In the genomic region with DNA sequence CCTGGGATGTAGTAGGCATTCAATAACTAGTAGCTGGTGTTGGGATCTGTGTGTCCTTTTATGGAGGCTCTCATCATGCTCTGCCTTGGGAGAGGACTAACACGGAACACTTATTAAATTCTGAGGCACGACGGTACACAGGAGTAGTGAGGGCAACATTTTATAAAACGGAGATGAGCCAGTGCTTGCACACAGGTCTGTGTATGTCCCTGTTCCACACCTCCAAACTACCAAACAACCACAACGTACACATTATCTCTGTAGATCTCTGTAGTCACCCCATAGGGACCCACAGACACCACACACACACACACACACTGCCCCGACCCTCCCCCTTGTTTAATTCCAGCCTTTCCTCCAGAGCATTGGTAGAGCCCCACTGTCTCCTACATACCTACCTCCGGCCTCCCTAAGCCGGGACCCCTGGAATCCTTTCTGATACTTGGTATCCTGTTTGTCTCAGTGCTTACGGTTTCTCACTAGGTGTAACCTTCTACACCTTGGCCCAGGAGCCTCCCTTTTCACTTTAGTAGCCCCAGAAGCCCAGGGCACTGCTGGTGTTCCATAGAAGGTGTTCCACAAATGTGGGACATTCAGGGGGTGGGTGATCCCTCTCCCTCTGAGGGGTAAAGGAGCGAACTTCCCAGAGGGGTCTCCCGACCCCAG, we compare ENCODE assay signal across 11 mouse cellular contexts. TPM values are rescaled to one million over a fixed set of nuclear protein-coding genes. Genes with fewer than 3 reads are reported as not detected.
A peak's percentile ranks its signal among the peaks of the same experiment; 100 is the strongest.
DNase-seq lines count a peak whose midpoint lies in the region; ATAC-seq and TF ChIP-seq lines count a peak whose summit lies in the region.
"Had no signal": no experiment of that assay in that cellular context is flagged by ENCODE, and none has a peak within 500 bp of the region (broad histone marks: within the 10 kb centered on the region; RNA-seq: fewer than 3 reads in every experiment).

No protein-coding gene starts in this region.

- no peak for ATAC-seq in heart, embryonic 15.5 days (replicated peaks; ENCODE audit: insufficient number of reproducible peaks, insufficient read depth, low FRiP score, low read depth)
- no peak for ATAC-seq in hindbrain, embryonic 14.5 days (ENCODE audit: low FRiP score)
- no peak for ATAC-seq in midbrain, postnatal 0 days (ENCODE audit: low FRiP score)

- peaks cover 75% of the 10 kb centered on the region for H3K27me3 ChIP-seq in heart, embryonic 15.5 days
- H3K27me3 ChIP-seq in hindbrain, embryonic 14.5 days (ENCODE audit: control insufficient read depth, insufficient read depth, low read length): no peaks in the 10 kb centered on the region
- peaks cover 7% of the 10 kb centered on the region; the same call in 1 of the 2 replicates for H3K27me3 ChIP-seq in midbrain, postnatal 0 days (ENCODE audit: insufficient read depth, low read length)

- H3K4me1 ChIP-seq in heart, embryonic 15.5 days (replicated peaks): peaks cover 9% of the 10 kb centered on the region
- peaks cover 26% of the 10 kb centered on the region for H3K4me1 ChIP-seq in hindbrain, embryonic 14.5 days (replicated peaks; ENCODE audit: control insufficient read depth, insufficient read depth, low read length)
- peaks cover 5% of the 10 kb centered on the region; the same call in 1 of the 2 replicates for H3K4me1 ChIP-seq in midbrain, postnatal 0 days (ENCODE audit: insufficient read depth, low read length)

- no peaks in the 10 kb centered on the region for H3K36me3 ChIP-seq in heart, embryonic 15.5 days
- H3K36me3 ChIP-seq in hindbrain, embryonic 14.5 days (replicated peaks; ENCODE audit: control insufficient read depth, insufficient read depth): no peaks in the 10 kb centered on the region
- H3K36me3 ChIP-seq in midbrain, postnatal 0 days (ENCODE audit: insufficient read depth, low read length): no peaks in the 10 kb centered on the region

- TF ChIP-seq CTCF in midbrain, postnatal 0 days (IDR thresholded peaks at IDR 0.05): no peak

- H3K4me2 ChIP-seq in heart, embryonic 15.5 days: peak overlapping the region; percentile 96
- H3K4me2 ChIP-seq in hindbrain, embryonic 14.5 days (replicated peaks): peak overlapping the region; percentile 79
- H3K4me2 ChIP-seq in midbrain, postnatal 0 days (ENCODE audit: low read depth, low read length, poor library complexity, severe bottlenecking): peak overlapping the region; percentile 85

- 48% methylated on average over 11 of the region's 11 CpGs for WGBS in heart, embryonic 15.5 days
- 59% methylated on average over 11 of the region's 11 CpGs for WGBS in hindbrain, embryonic 14.5 days
- WGBS in midbrain, postnatal 0 days: 55% methylated on average over 11 of the region's 11 CpGs

- DNase-seq in heart, postnatal 4 days: no peak
- DNase-seq in cerebellum, postnatal 10 days: peak; percentile 47 to 64
- no peak for DNase-seq in hindbrain, embryonic 14.5 days (ENCODE audit: low spot score)
- DNase-seq in midbrain, postnatal 0 days (ENCODE audit: low spot score): no peak
- no peak for DNase-seq in embryo, embryonic 10.5 days (ENCODE audit: low spot score)
- DNase-seq in ovary, adult 18-20 months (ENCODE audit: low spot score): no peak
- no peak for DNase-seq in spleen, adult 18-20 months

- no peak overlapping the region for H3K9ac ChIP-seq in heart, embryonic 15.5 days
- peak overlapping the region; percentile 96 for H3K9ac ChIP-seq in hindbrain, embryonic 14.5 days
- peak overlapping the region; percentile 98 for H3K9ac ChIP-seq in midbrain, postnatal 0 days (replicated peaks; ENCODE audit: low read length, poor library complexity, severe bottlenecking)

- peak overlapping the region; percentile 55 for H3K4me3 ChIP-seq in heart, embryonic 15.5 days
- H3K4me3 ChIP-seq in hindbrain, embryonic 14.5 days (replicated peaks; ENCODE audit: low read length): peak overlapping the region; percentile 48
- H3K4me3 ChIP-seq in midbrain, postnatal 0 days (ENCODE audit: low read depth, low read length): peak overlapping the region; percentile 89

- H3K27ac ChIP-seq in heart, embryonic 15.5 days: no peak overlapping the region
- H3K27ac ChIP-seq in hindbrain, embryonic 14.5 days: peak overlapping the region; percentile 93; the same call in 1 of the 2 replicates
- peak overlapping the region; percentile 94 for H3K27ac ChIP-seq in midbrain, postnatal 0 days (ENCODE audit: low read depth, low read length)

- no peaks in the 10 kb centered on the region for H3K9me3 ChIP-seq in heart, embryonic 15.5 days (replicated peaks)
- no peaks in the 10 kb centered on the region for H3K9me3 ChIP-seq in hindbrain, embryonic 14.5 days (ENCODE audit: control insufficient read depth, low read length)
- no peaks in the 10 kb centered on the region for H3K9me3 ChIP-seq in midbrain, postnatal 0 days (ENCODE audit: low read length)

RNA-seq across cellular contexts. Expression of gene Mmp24, which starts 0.7 kb away (rescaled TPM):
- polyA plus RNA-seq in heart, embryonic 15.5 days (2015; fragmentation: Nextera tagmentation; extraction: Ambion mirVana): 0.05 and 0.13 TPM in 2 replicates
- total RNA-seq in heart, postnatal 4 days (2021): under 1 TPM; 0.07 TPM
- 17.9 and 20.7 TPM in 2 replicates for polyA plus RNA-seq in hindbrain, embryonic 14.5 days (2014; fragmentation: Nextera tagmentation; extraction: Ambion mirVana)
- total RNA-seq in midbrain, postnatal 0 days (2014; rRNA removed): 149 and 178 TPM in 2 replicates
- 12.3 and 14.1 TPM in 2 replicates for polyA plus RNA-seq in midbrain, postnatal 0 days (2015; fragmentation: Nextera tagmentation; extraction: Ambion mirVana)

RNA-seq across cellular contexts. Expression of gene Procr, which starts 23.5 kb away (rescaled TPM):
- 8.0 and 8.3 TPM in 2 replicates for polyA plus RNA-seq in heart, embryonic 15.5 days (2015; fragmentation: Nextera tagmentation; extraction: Ambion mirVana)
- 1 to 10 TPM; 5.6 to 8.0 TPM for total RNA-seq in heart, postnatal 4 days (2021)
- polyA plus RNA-seq in hindbrain, embryonic 14.5 days (2014; fragmentation: Nextera tagmentation; extraction: Ambion mirVana): 3.0 and 3.6 TPM in 2 replicates
- total RNA-seq in midbrain, postnatal 0 days (2014; rRNA removed): 1.5 TPM in 2 replicates
- polyA plus RNA-seq in midbrain, postnatal 0 days (2015; fragmentation: Nextera tagmentation; extraction: Ambion mirVana): 2.5 and 2.9 TPM in 2 replicates

RNA-seq across cellular contexts. Expression of gene Gm17581, which starts 38.7 kb away (rescaled TPM):
- not detected in 2 replicates for polyA plus RNA-seq in heart, embryonic 15.5 days (2015; fragmentation: Nextera tagmentation; extraction: Ambion mirVana)
- not detected for total RNA-seq in heart, postnatal 4 days (2021)
- not detected in 2 replicates for polyA plus RNA-seq in hindbrain, embryonic 14.5 days (2014; fragmentation: Nextera tagmentation; extraction: Ambion mirVana)
- not detected in 2 replicates for total RNA-seq in midbrain, postnatal 0 days (2014; rRNA removed)
- not detected in 2 replicates for polyA plus RNA-seq in midbrain, postnatal 0 days (2015; fragmentation: Nextera tagmentation; extraction: Ambion mirVana)
- total RNA-seq: adrenal gland, adult 18-20 months; layer of hippocampus, postnatal 10 days had no signal
- polyA plus RNA-seq: testis, adult 2 months had no signal

RNA-seq across cellular contexts. Expression of gene BC029722, which starts 44.8 kb away (rescaled TPM):
- polyA plus RNA-seq in heart, embryonic 15.5 days (2015; fragmentation: Nextera tagmentation; extraction: Ambion mirVana): 14.8 and 16.8 TPM in 2 replicates
- total RNA-seq in heart, postnatal 4 days (2021): 10 to 100 TPM; 11.0 to 11.5 TPM
- polyA plus RNA-seq in hindbrain, embryonic 14.5 days (2014; fragmentation: Nextera tagmentation; extraction: Ambion mirVana): 27.6 and 28.1 TPM in 2 replicates
- total RNA-seq in midbrain, postnatal 0 days (2014; rRNA removed): 35.2 TPM in 2 replicates
- polyA plus RNA-seq in midbrain, postnatal 0 days (2015; fragmentation: Nextera tagmentation; extraction: Ambion mirVana): 56.6 and 61.0 TPM in 2 replicates

RNA-seq across cellular contexts. Expression of gene Edem2, which starts 45.1 kb away (rescaled TPM):
- 20.3 and 29.3 TPM in 2 replicates for polyA plus RNA-seq in heart, embryonic 15.5 days (2015; fragmentation: Nextera tagmentation; extraction: Ambion mirVana)
- 1 to 10 TPM; 9.3 to 9.7 TPM for total RNA-seq in heart, postnatal 4 days (2021)
- polyA plus RNA-seq in hindbrain, embryonic 14.5 days (2014; fragmentation: Nextera tagmentation; extraction: Ambion mirVana): 34.2 and 38.6 TPM in 2 replicates
- total RNA-seq in midbrain, postnatal 0 days (2014; rRNA removed): 41.1 and 44.5 TPM in 2 replicates
- 33.0 and 35.7 TPM in 2 replicates for polyA plus RNA-seq in midbrain, postnatal 0 days (2015; fragmentation: Nextera tagmentation; extraction: Ambion mirVana)

Comparison
In these comparisons a context has a peak if more than half of its experiments do, and no peak if none do; other contexts are left out.
1. DNase-seq: peak in cerebellum, postnatal 10 days (2 of 2); none in heart, postnatal 4 days (single experiment), hindbrain, embryonic 14.5 days (single experiment), midbrain, postnatal 0 days (single experiment), embryo, embryonic 10.5 days (single experiment), ovary, adult 18-20 months (single experiment) and spleen, adult 18-20 months (0 of 2).
2. RNA of gene Mmp24, which starts 0.7 kb away (polyA plus RNA-seq): 17.9 to 20.7 TPM in hindbrain, embryonic 14.5 days and 12.3 to 14.1 TPM in midbrain, postnatal 0 days; 0.05 to 0.13 TPM in heart, embryonic 15.5 days; every median in the first group is over 10 times any median in the second.
3. Peak in every context shown above with its lines, with median percentiles within 50 percentile points of each other: H3K4me2 ChIP-seq and H3K4me3 ChIP-seq.